Mouse (Mus musculus): ENCODE results near the gene Mup9. TPM values are rescaled to one million over a fixed set of nuclear protein-coding genes. Genes with fewer than 3 reads are reported as not detected.
"Not testable (repeated sequence)": the region's sequence is repeated elsewhere in the genome, so short reads cannot be mapped to it uniquely, and the experiment has no call there.

Mup9 gene
- polyA plus RNA-seq (2015; fragmentation: Nextera tagmentation; extraction: Ambion mirVana), result not detected in 2 replicates

- not testable (repeated sequence) for H3K27ac ChIP-seq; H3K9me3 ChIP-seq (replicated peaks); H3K4me3 ChIP-seq (replicated peaks); H3K4me1 ChIP-seq; H3K36me3 ChIP-seq; H3K9ac ChIP-seq; H3K27me3 ChIP-seq; ATAC-seq (replicated peaks; ENCODE audit: low FRiP score); H3K4me2 ChIP-seq
- WGBS, result 69% methylated on average over 3 of the region's 3 CpGs
Measured at GRCm38 (mm10) chr4:60421852-60422251, at the start of gene Mup9. Gene Mup9 (minus strand): TSS chr4:60421952.

Other genes starting within 250 kb of the Mup9 start
- not detected in 2 replicates for gene Mup8, start 199.4 kb downstream of the Mup9 start, polyA plus RNA-seq (2015; fragmentation: Nextera tagmentation; extraction: Ambion mirVana)
- gene Mup1, start 80.0 kb upstream of the Mup9 start, polyA plus RNA-seq (2015; fragmentation: Nextera tagmentation; extraction: Ambion mirVana), result not detected in 2 replicates
- gene Mup10, start 160.2 kb upstream of the Mup9 start, polyA plus RNA-seq (2015; fragmentation: Nextera tagmentation; extraction: Ambion mirVana), result not detected in 2 replicates
- not detected in 2 replicates for gene Mup11, start 240.5 kb upstream of the Mup9 start, polyA plus RNA-seq (2015; fragmentation: Nextera tagmentation; extraction: Ambion mirVana)